Mouse (Mus musculus) kidney, embryonic 16.5 days (tissue): Measurements from ENCODE around the gene Prkch. TPM values are rescaled to one million over a fixed set of nuclear protein-coding genes. Genes with fewer than 3 reads are reported as not detected.
A peak's percentile ranks its signal among the peaks of the same experiment; 100 is the strongest.

ENCODE experiments used
- ATAC-seq: fragments of 200-750 bp; cut with Nextera tagmentation; 2 replicates; pipeline ENCODE4 v1.8.0; 2017; ENCODE audit warnings: moderate TSS enrichment; ENCODE audit not compliant: low FRiP score, low TSS enrichment
- H3K27ac ChIP-seq: fragments of 300-500 bp; sonication (generic); 2 replicates; pipeline ENCODE4 v1.5.1; 2014; ENCODE audit warnings: low read length
- H3K27me3 ChIP-seq: fragments of 300-500 bp; sonication (generic); 2 replicates; pipeline ENCODE4 v1.6.1; 2014; ENCODE audit warnings: low read length, control low read depth, mixed read lengths; ENCODE audit not compliant: insufficient read depth
- H3K36me3 ChIP-seq: fragments of 300-500 bp; sonication (generic); 2 replicates; pipeline ENCODE4 v1.6.1; 2014; ENCODE audit warnings: low read length, control low read depth, mixed read lengths; ENCODE audit not compliant: insufficient read depth
- H3K4me1 ChIP-seq: fragments of 300-500 bp; sonication (generic); 2 replicates; pipeline ENCODE4 v1.6.1; 2014; ENCODE audit warnings: low read length, control low read depth, mixed read lengths; ENCODE audit not compliant: insufficient read depth
- H3K4me2 ChIP-seq: fragments of 300-500 bp; sonication (generic); replicated peaks from 2 replicates; pipeline ENCODE4 v1.6.1; 2014; ENCODE audit warnings: low read depth, low read length
- H3K4me3 ChIP-seq: fragments of 300-500 bp; sonication (generic); 2 replicates; pipeline ENCODE4 v1.5.1; 2014; ENCODE audit warnings: mild to moderate bottlenecking, low read length
- H3K9ac ChIP-seq: fragments of 300-500 bp; sonication (generic); replicated peaks from 2 replicates; pipeline ENCODE4 v1.6.1; 2014; ENCODE audit warnings: low read length
- H3K9me3 ChIP-seq: fragments of 300-500 bp; sonication (generic); 2 replicates; pipeline ENCODE4 v1.6.1; 2016; ENCODE audit warnings: low read length, control low read depth
- WGBS: fragments of 180-500 bp; shearing (Covaris S2); extraction: QIAGEN DNeasy Blood & Tissue Kit; methylation state at CpG from one replicate; pipeline ENCODE4 v1.1.7; 2014; 5-methylcytosine and 5-hydroxymethylcytosine counted together
- polyA plus RNA-seq: library from polyadenylated mRNA; unstranded; fragments of >200 nt; fragmentation: Nextera tagmentation; extraction: Ambion mirVana; gene quantifications from 2 replicates; pipeline ENCODE4 v1.2.1, GENCODE M21; 2015

The Prkch gene
- polyA plus RNA-seq, 1 experiment from 2014 or later: 9.8 TPM

- H3K36me3 ChIP-seq: no peaks in the 10 kb centered on the region
- 81% methylated on average over 14 of the region's 14 CpGs for WGBS
- no peak for ATAC-seq
- no peaks in the 10 kb centered on the region for H3K27me3 ChIP-seq
- no peak overlapping the region for H3K4me3 ChIP-seq
- no peaks in the 10 kb centered on the region for H3K9me3 ChIP-seq
- H3K4me2 ChIP-seq: no peak overlapping the region
- no peak overlapping the region for H3K27ac ChIP-seq
- no peak overlapping the region for H3K9ac ChIP-seq
- peaks cover 7% of the 10 kb centered on the region for H3K4me1 ChIP-seq
These were observed 43.3 kb downstream of the Prkch start for GRCm38 (mm10) chr12:73627902-73628301.

GRCm38 (mm10) chr12:73630596-73630995 is 46.0 kb downstream of the Prkch start:
- no peak overlapping the region for H3K4me3 ChIP-seq
- ATAC-seq: no peak
- no peak overlapping the region for H3K4me2 ChIP-seq
- WGBS: 61% methylated on average over 11 of the region's 11 CpGs
- H3K36me3 ChIP-seq: no peaks in the 10 kb centered on the region
- no peaks in the 10 kb centered on the region for H3K27me3 ChIP-seq
- H3K27ac ChIP-seq: no peak overlapping the region
- H3K4me1 ChIP-seq: peaks cover 14% of the 10 kb centered on the region
- H3K9me3 ChIP-seq: no peaks in the 10 kb centered on the region
- H3K9ac ChIP-seq: no peak overlapping the region

DNA sequence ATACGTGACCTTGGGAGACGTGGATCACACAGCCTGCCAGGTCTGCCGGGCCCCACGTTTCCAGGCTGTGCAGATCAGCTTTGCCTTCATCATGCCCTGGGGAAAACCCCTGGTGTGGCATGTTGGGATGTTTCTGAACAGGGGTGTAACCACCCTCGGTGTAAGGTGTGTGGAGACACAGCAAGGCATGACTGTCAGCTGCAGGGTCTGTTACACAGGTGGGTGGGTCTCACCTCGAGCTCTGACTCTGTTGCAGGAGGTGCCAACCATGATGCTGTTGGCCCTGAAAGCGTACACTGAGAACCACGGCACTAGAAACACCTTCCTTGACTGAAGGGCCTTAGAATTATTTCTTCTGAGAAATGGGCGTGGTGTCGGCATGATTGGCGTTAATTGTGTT is 46.6 kb downstream of the Prkch start:
- peaks cover 14% of the 10 kb centered on the region for H3K4me1 ChIP-seq
- WGBS: 71% methylated on average over 11 of the region's 11 CpGs
- H3K4me2 ChIP-seq: no peak overlapping the region
- H3K9me3 ChIP-seq: no peaks in the 10 kb centered on the region
- no peak overlapping the region for H3K9ac ChIP-seq
- H3K27ac ChIP-seq: no peak overlapping the region
- no peaks in the 10 kb centered on the region for H3K36me3 ChIP-seq
- no peak overlapping the region for H3K4me3 ChIP-seq
- ATAC-seq: no peak
- no peaks in the 10 kb centered on the region for H3K27me3 ChIP-seq

GRCm38 (mm10) chr12:73632671-73633244 is 48.2 kb downstream of the Prkch start:
- H3K27ac ChIP-seq: peak overlapping the region; percentile 66
- 8% methylated on average over 8 of the region's 8 CpGs for WGBS
- H3K27me3 ChIP-seq: no peaks in the 10 kb centered on the region
- peaks cover 14% of the 10 kb centered on the region for H3K4me1 ChIP-seq
- H3K9ac ChIP-seq: no peak overlapping the region
- H3K36me3 ChIP-seq: no peaks in the 10 kb centered on the region
- no peaks in the 10 kb centered on the region for H3K9me3 ChIP-seq
- no peak overlapping the region for H3K4me3 ChIP-seq
- H3K4me2 ChIP-seq: no peak overlapping the region
- ATAC-seq: peak; percentile 67

- Histone ChIP-seq H3K9ac (no peak overlapping the region), H3K9me3 (no peaks in the 10 kb centered on the region), H3K4me1 (peaks cover 14% of the 10 kb centered on the region), H3K4me3 (no peak overlapping the region), H3K4me2 (no peak overlapping the region), H3K27ac (peak overlapping the region; percentile 66; the same call in 1 of the 2 replicates), H3K36me3 (no peaks in the 10 kb centered on the region), H3K27me3 (no peaks in the 10 kb centered on the region)
- no peak for ATAC-seq
- 82% methylated on average over 4 of the region's 4 CpGs for WGBS
These were observed 49.1 kb downstream of the Prkch start for GRCm38 (mm10) chr12:73633707-73634106.

GRCm38 (mm10) chr12:73639571-73639970 is 55.0 kb downstream of the Prkch start:
- no peaks in the 10 kb centered on the region for H3K4me1 ChIP-seq
- no peak overlapping the region for H3K4me2 ChIP-seq
- no peak overlapping the region for H3K27ac ChIP-seq
- no peaks in the 10 kb centered on the region for H3K9me3 ChIP-seq
- no peak for ATAC-seq
- no peak overlapping the region for H3K4me3 ChIP-seq
- H3K27me3 ChIP-seq: no peaks in the 10 kb centered on the region
- H3K36me3 ChIP-seq: no peaks in the 10 kb centered on the region
- H3K9ac ChIP-seq: no peak overlapping the region
- 61% methylated on average over 2 of the region's 2 CpGs for WGBS

- no peak overlapping the region for H3K4me2 ChIP-seq
- ATAC-seq: no peak
- no peak overlapping the region for H3K27ac ChIP-seq
- no peak overlapping the region for H3K9ac ChIP-seq
- H3K9me3 ChIP-seq: no peaks in the 10 kb centered on the region
- H3K4me1 ChIP-seq: no peaks in the 10 kb centered on the region
- H3K36me3 ChIP-seq: no peaks in the 10 kb centered on the region
- H3K27me3 ChIP-seq: no peaks in the 10 kb centered on the region
- 81% methylated on average over 13 of the region's 13 CpGs for WGBS
- H3K4me3 ChIP-seq: no peak overlapping the region
These were observed 56.6 kb downstream of the Prkch start for GRCm38 (mm10) chr12:73641183-73641582.

- no peaks in the 10 kb centered on the region for H3K36me3 ChIP-seq
- no peak overlapping the region for H3K27ac ChIP-seq
- no peaks in the 10 kb centered on the region for H3K27me3 ChIP-seq
- no peak overlapping the region for H3K9ac ChIP-seq
- H3K4me2 ChIP-seq: no peak overlapping the region
- no peaks in the 10 kb centered on the region for H3K9me3 ChIP-seq
- 83% methylated on average over 6 of the region's 6 CpGs for WGBS
- H3K4me1 ChIP-seq: no peaks in the 10 kb centered on the region
- H3K4me3 ChIP-seq: no peak overlapping the region
- no peak for ATAC-seq
These were observed 60.6 kb downstream of the Prkch start for GRCm38 (mm10) chr12:73645216-73645615.

- no peaks in the 10 kb centered on the region for H3K27me3 ChIP-seq
- H3K36me3 ChIP-seq: no peaks in the 10 kb centered on the region
- no peak overlapping the region for H3K4me3 ChIP-seq
- 81% methylated on average over 2 of the region's 2 CpGs for WGBS
- H3K4me2 ChIP-seq: no peak overlapping the region
- H3K27ac ChIP-seq: no peak overlapping the region
- H3K9me3 ChIP-seq: no peaks in the 10 kb centered on the region
- H3K4me1 ChIP-seq: no peaks in the 10 kb centered on the region
- no peak overlapping the region for H3K9ac ChIP-seq
- ATAC-seq: no peak
These were observed 63.1 kb downstream of the Prkch start for GRCm38 (mm10) chr12:73647686-73648085.

GRCm38 (mm10) chr12:73656568-73657204 is 72.1 kb downstream of the Prkch start:
- Histone ChIP-seq H3K4me3 (no peak overlapping the region), H3K4me2 (no peak overlapping the region), H3K27ac (no peak overlapping the region), H3K9me3 (no peaks in the 10 kb centered on the region), H3K27me3 (no peaks in the 10 kb centered on the region), H3K4me1 (no peaks in the 10 kb centered on the region), H3K9ac (no peak overlapping the region), H3K36me3 (no peaks in the 10 kb centered on the region)
- ATAC-seq: no peak
- WGBS: 37% methylated on average over 18 of the region's 18 CpGs
